Mouse (Mus musculus) thymus, adult 2 months (tissue): ENCODE measurements around the gene Slc12a8. TPM values are rescaled to one million over a fixed set of nuclear protein-coding genes. Genes with fewer than 3 reads are reported as not detected.
"Not testable (repeated sequence)": the region's sequence is repeated elsewhere in the genome, so short reads cannot be mapped to it uniquely, and the experiment has no call there.

Source experiments
- DNase-seq: peaks from one replicate; pipeline ENCODE4 v3.0.0; 2021
- H3K27ac ChIP-seq: fragments of 200-500 bp; 2 replicates; pipeline ENCODE4 v1.5.1; 2012; ENCODE audit warnings: low read length, control low read depth; ENCODE audit not compliant: control insufficient read depth, insufficient read depth
- H3K27me3 ChIP-seq: fragments of 200-500 bp; 2 replicates; pipeline ENCODE4 v1.6.1; 2012; ENCODE audit warnings: mild to moderate bottlenecking, low read length, moderate library complexity, mixed read lengths; ENCODE audit not compliant: control insufficient read depth, insufficient read depth
- H3K36me3 ChIP-seq: fragments of 200-500 bp; 2 replicates; pipeline ENCODE4 v1.6.1; 2012; ENCODE audit warnings: mild to moderate bottlenecking, low read length, moderate library complexity; ENCODE audit not compliant: control insufficient read depth, insufficient read depth
- H3K4me1 ChIP-seq: fragments of 200-500 bp; replicated peaks from 2 replicates; pipeline ENCODE4 v1.6.1; 2012; ENCODE audit warnings: low read length; ENCODE audit not compliant: control insufficient read depth, insufficient read depth
- H3K4me3 ChIP-seq: fragments of 200-500 bp; 2 replicates; pipeline ENCODE4 v1.5.1; 2012; ENCODE audit warnings: mild to moderate bottlenecking, low read length, control low read depth, moderate library complexity; ENCODE audit not compliant: control insufficient read depth, insufficient read depth
- CTCF ChIP-seq: fragments of 200-500 bp; IDR thresholded peaks from 2 replicates; pipeline ENCODE4 v1.5.1; 2012; ENCODE audit warnings: mild to moderate bottlenecking, control low read depth, low read length, moderate library complexity, borderline replicate concordance; ENCODE audit not compliant: control insufficient read depth, poor library complexity, insufficient read depth; ENCODE audit errors: extremely low read depth
- POLR2A ChIP-seq: fragments of 200-500 bp; IDR thresholded peaks from 2 replicates; pipeline ENCODE4 v1.6.1; 2012; ENCODE audit warnings: mild to moderate bottlenecking, low read length, control low read depth, moderate library complexity; ENCODE audit not compliant: control insufficient read depth, poor library complexity, insufficient read depth; ENCODE audit errors: extremely low read depth
- WGBS: fragments of 180-500 bp; shearing (Covaris S2); methylation state at CpG from one replicate; pipeline ENCODE4 v1.1.7; 2018; 5-methylcytosine and 5-hydroxymethylcytosine counted together
- polyA plus RNA-seq: library from polyadenylated mRNA; depleted of rRNA; stranded (reverse); fragments of >200 nt; gene quantifications from 2 replicates; pipeline ENCODE4 v1.2.3, GENCODE M21; 2012

Slc12a8 gene
- polyA plus RNA-seq, 1 experiment, result 0.51 TPM

GRCm38 (mm10) chr16:33487709-33488108 lies 29.4 kb upstream of the Slc12a8 start:
- Histone ChIP-seq H3K36me3 (peaks cover 22% of the 10 kb centered on the region; the same call in 1 of the 2 replicates), H3K27me3 (no peaks in the 10 kb centered on the region), H3K27ac (no peak overlapping the region), H3K4me1 (no peaks in the 10 kb centered on the region), H3K4me3 (no peak overlapping the region)
- DNase-seq, result no peak
- over 99% methylated on average over 4 of the region's 4 CpGs for WGBS
- TF ChIP-seq CTCF (no peak), POLR2A (no peak)

- Histone ChIP-seq H3K27ac (no peak overlapping the region), H3K4me1 (no peaks in the 10 kb centered on the region), H3K36me3 (peaks cover 40% of the 10 kb centered on the region), H3K4me3 (no peak overlapping the region), H3K27me3 (no peaks in the 10 kb centered on the region)
- WGBS, result 98% methylated on average over 4 of the region's 4 CpGs
- TF ChIP-seq CTCF (no peak), POLR2A (no peak)
- no peak for DNase-seq
These were observed 22.8 kb upstream of the Slc12a8 start for GRCm38 (mm10) chr16:33494374-33494773.

- WGBS, result 90% methylated on average over 4 of the region's 4 CpGs
- Histone ChIP-seq H3K27ac (no peak overlapping the region), H3K4me1 (no peaks in the 10 kb centered on the region), H3K36me3 (peaks cover 3% of the 10 kb centered on the region; the same call in 1 of the 2 replicates), H3K27me3 (no peaks in the 10 kb centered on the region), H3K4me3 (no peak overlapping the region)
- DNase-seq, result no peak
- TF ChIP-seq POLR2A (no peak), CTCF (no peak)
These were observed 9.0 kb upstream of the Slc12a8 start for GRCm38 (mm10) chr16:33508082-33508481.

GRCm38 (mm10) chr16:33509231-33509630 lies 7.9 kb upstream of the Slc12a8 start:
- WGBS, result 94% methylated on average over 2 of the region's 2 CpGs
- not testable (repeated sequence) for H3K27ac ChIP-seq, H3K36me3 ChIP-seq, DNase-seq, H3K4me3 ChIP-seq, H3K4me1 ChIP-seq, H3K27me3 ChIP-seq

- H3K36me3 ChIP-seq, DNase-seq, H3K4me3 ChIP-seq, H3K27ac ChIP-seq, H3K27me3 ChIP-seq, H3K4me1 ChIP-seq: not testable (repeated sequence)
- 92% methylated on average over 4 of the region's 4 CpGs for WGBS
These were observed 6.3 kb upstream of the Slc12a8 start for GRCm38 (mm10) chr16:33510856-33511255.

GRCm38 (mm10) chr16:33512555-33512954 lies 4.6 kb upstream of the Slc12a8 start:
- no peaks in the 10 kb centered on the region for H3K27me3 ChIP-seq

GRCm38 (mm10) chr16:33517627-33518026 lies 499 bp downstream of the Slc12a8 start:
- Histone ChIP-seq H3K4me1 (0 out of 2 replicates have a peak, but pooled peaks cover 5% of the 10 kb centered on the region), H3K27ac (no peak overlapping the region), H3K27me3 (no peaks in the 10 kb centered on the region), H3K36me3 (no peaks in the 10 kb centered on the region), H3K4me3 (no peak overlapping the region)
- TF ChIP-seq CTCF (no peak), POLR2A (no peak)
- WGBS, result 68% methylated on average over 4 of the region's 4 CpGs
- DNase-seq, result no peak

More at GRCm38 (mm10) chr16:33512555-33512954, 4.6 kb upstream of the Slc12a8 start:
- Histone ChIP-seq H3K27ac (no peak overlapping the region), H3K4me3 (no peak overlapping the region), H3K4me1 (0 out of 2 replicates have a peak, but pooled peaks cover 5% of the 10 kb centered on the region), H3K36me3 (no peaks in the 10 kb centered on the region)
- 94% methylated on average over 6 of the region's 6 CpGs for WGBS
- no peak for DNase-seq
- no peak for TF ChIP-seq CTCF
